Mouse (Mus musculus): ENCODE measurements around the gene Stx8. TPM values are rescaled to one million over a fixed set of nuclear protein-coding genes. Genes with fewer than 3 reads are reported as not detected.

The Stx8 gene
- total and polyA plus RNA-seq, 3 experiments: 29.5 to 152 (median 30.9) TPM

- no peak for DNase-seq (ENCODE audit: low read depth, low spot score)
- Histone ChIP-seq H3K9ac (ENCODE audit: control insufficient read depth, low read depth, low read length, poor library complexity, severe bottlenecking) (no peak overlapping the region), H3K4me3 (ENCODE audit: control insufficient read depth in 1 of 2, insufficient read depth in 1 of 2, low read depth in 2 of 2, low read length in 2 of 2) (no peak overlapping the region), H3K27ac (ENCODE audit: control insufficient read depth, low read depth, low read length) (no peak overlapping the region), H3K79me2 (ENCODE audit: control insufficient read depth, insufficient read depth, low read length, poor library complexity) (no peaks in the 10 kb centered on the region), H3K27me3 (ENCODE audit: control insufficient read depth in 1 of 2, insufficient read depth in 2 of 2, low read length in 2 of 2) (no peaks in the 10 kb centered on the region), H3K4me1 (ENCODE audit: control insufficient read depth in 1 of 2, insufficient read depth in 2 of 2, low read length in 2 of 2) (no peaks in the 10 kb centered on the region), H3K36me3 (ENCODE audit: control insufficient read depth in 1 of 2, insufficient read depth in 2 of 2, low read length in 2 of 2) (no peaks in the 10 kb centered on the region), H3K9me3 (replicated peaks; ENCODE audit: insufficient read depth, low read length) (no peaks in the 10 kb centered on the region)
- TF ChIP-seq TBP (IDR thresholded peaks at IDR 0.05; ENCODE audit: low read depth, low read length) (no peak), ETS1 (IDR thresholded peaks at IDR 0.05; ENCODE audit: low read depth, low read length) (no peak), CHD1 (IDR thresholded peaks at IDR 0.05; ENCODE audit: low read depth, low read length) (no peak), NRF1 (IDR thresholded peaks at IDR 0.05; ENCODE audit: insufficient read depth, low read depth, low read length, poor library complexity, severe bottlenecking) (no peak), MEF2A (IDR thresholded peaks at IDR 0.05; ENCODE audit: extremely low read depth, insufficient replicate concordance, low read depth, low read length, poor library complexity, severe bottlenecking) (no peak), CTCF (IDR thresholded peaks at IDR 0.05 in 2 of 3, conservative IDR thresholded peaks at IDR 0.05 in 1 of 3; ENCODE audit: control insufficient read depth in 1 of 3, insufficient read depth in 1 of 3, low read depth in 2 of 3, low read length in 3 of 3, poor library complexity in 1 of 3, severe bottlenecking in 1 of 3) (no peak), GABPA (IDR thresholded peaks at IDR 0.05; ENCODE audit: low read depth, low read length) (no peak), E2F4 (IDR thresholded peaks at IDR 0.05; ENCODE audit: borderline replicate concordance, low read depth, low read length) (no peak), POLR2AphosphoS5 (IDR thresholded peaks at IDR 0.05; ENCODE audit: borderline replicate concordance, low read depth, low read length) (no peak), TCF12 (IDR thresholded peaks at IDR 0.05; ENCODE audit: low read depth, low read length) (no peak), ZKSCAN1 (IDR thresholded peaks at IDR 0.05; ENCODE audit: low read depth, low read length) (no peak), SIN3A (IDR thresholded peaks at IDR 0.05; ENCODE audit: low read length) (no peak), ELF1 (IDR thresholded peaks at IDR 0.05; ENCODE audit: low read depth, low read length) (no peak), USF1 (IDR thresholded peaks at IDR 0.05; ENCODE audit: low read depth, low read length) (no peak), MYB (IDR thresholded peaks at IDR 0.05; ENCODE audit: low read depth, low read length) (no peak), ZMIZ1 (IDR thresholded peaks at IDR 0.05; ENCODE audit: low read depth, low read length) (no peak), RAD21 (IDR thresholded peaks at IDR 0.05; ENCODE audit: low read depth, low read length) (no peak), KAT2A (conservative IDR thresholded peaks at IDR 0.05; ENCODE audit: low read depth, low read length) (no peak), MXI1 (IDR thresholded peaks at IDR 0.05; ENCODE audit: low read depth, low read length) (no peak)
These were observed 284.1 kb downstream of the Stx8 start for GRCm38 (mm10) chr11:68250106-68250505.

GRCm38 (mm10) chr11:68253531-68253930, 287.5 kb downstream of the Stx8 start:
- H3K27ac ChIP-seq (ENCODE audit: control insufficient read depth, low read depth, low read length): no peak overlapping the region
- no peaks in the 10 kb centered on the region for H3K27me3 ChIP-seq (ENCODE audit: control insufficient read depth in 1 of 2, insufficient read depth in 2 of 2, low read length in 2 of 2)
- TF ChIP-seq HCFC1 (IDR thresholded peaks at IDR 0.05; ENCODE audit: low read depth, low read length): no peak
- TF ChIP-seq ELF1 (IDR thresholded peaks at IDR 0.05; ENCODE audit: low read depth, low read length): no peak
- no peak for TF ChIP-seq POLR2AphosphoS5 (IDR thresholded peaks at IDR 0.05; ENCODE audit: borderline replicate concordance, low read depth, low read length)
- no peak for TF ChIP-seq KAT2A (conservative IDR thresholded peaks at IDR 0.05; ENCODE audit: low read depth, low read length)
- no peak for TF ChIP-seq ZNF384 (IDR thresholded peaks at IDR 0.05; ENCODE audit: low read depth, low read length)
- no peak for TF ChIP-seq EP300 (IDR thresholded peaks at IDR 0.05; ENCODE audit: low read depth in 1 of 2, low read length in 2 of 2)
- no peak for TF ChIP-seq MYC (IDR thresholded peaks at IDR 0.05; ENCODE audit: low read depth, low read length)
- TF ChIP-seq NRF1 (IDR thresholded peaks at IDR 0.05; ENCODE audit: insufficient read depth, low read depth, low read length, poor library complexity, severe bottlenecking): no peak
- no peak for TF ChIP-seq CTCF (IDR thresholded peaks at IDR 0.05 in 2 of 3, conservative IDR thresholded peaks at IDR 0.05 in 1 of 3; ENCODE audit: control insufficient read depth in 1 of 3, insufficient read depth in 1 of 3, low read depth in 2 of 3, low read length in 3 of 3, poor library complexity in 1 of 3, severe bottlenecking in 1 of 3)
- TF ChIP-seq GABPA (IDR thresholded peaks at IDR 0.05; ENCODE audit: low read depth, low read length): no peak
- TF ChIP-seq MEF2A (IDR thresholded peaks at IDR 0.05; ENCODE audit: extremely low read depth, insufficient replicate concordance, low read depth, low read length, poor library complexity, severe bottlenecking): no peak
- TF ChIP-seq SIN3A (IDR thresholded peaks at IDR 0.05; ENCODE audit: low read length): no peak
- no peak overlapping the region for H3K4me3 ChIP-seq (ENCODE audit: control insufficient read depth in 1 of 2, insufficient read depth in 1 of 2, low read depth in 2 of 2, low read length in 2 of 2)
- no peaks in the 10 kb centered on the region for H3K9me3 ChIP-seq (replicated peaks; ENCODE audit: insufficient read depth, low read length)
- no peak overlapping the region for H3K9ac ChIP-seq (ENCODE audit: control insufficient read depth, low read depth, low read length, poor library complexity, severe bottlenecking)
- H3K79me2 ChIP-seq (ENCODE audit: control insufficient read depth, insufficient read depth, low read length, poor library complexity): no peaks in the 10 kb centered on the region
- no peaks in the 10 kb centered on the region for H3K36me3 ChIP-seq (ENCODE audit: control insufficient read depth in 1 of 2, insufficient read depth in 2 of 2, low read length in 2 of 2)
- H3K4me1 ChIP-seq (ENCODE audit: control insufficient read depth in 1 of 2, insufficient read depth in 2 of 2, low read length in 2 of 2): no peaks in the 10 kb centered on the region
- DNase-seq (ENCODE audit: low read depth, low spot score): no peak
